Mouse (Mus musculus): Measurements from ENCODE around the gene Scgb3a1.

The Scgb3a1 gene

GRCm38 (mm10) chr11:49659470-49659799 lies 4.0 kb upstream of the Scgb3a1 start:
- no peak for DNase-seq

GRCm38 (mm10) chr11:49662292-49662780 lies 1.1 kb upstream of the Scgb3a1 start:
- no peak for DNase-seq

- DNase-seq: no peak
These were observed 1.1 kb downstream of the Scgb3a1 start for GRCm38 (mm10) chr11:49664262-49665140.

GRCm38 (mm10) chr11:49665462-49665861 lies 2.1 kb downstream of the Scgb3a1 start:
- no peak for DNase-seq

- DNase-seq: no peak
These were observed 10.0 kb downstream of the Scgb3a1 start for GRCm38 (mm10) chr11:49673433-49673832.

GRCm38 (mm10) chr11:49684237-49684973 lies 21.0 kb downstream of the Scgb3a1 start:
- no peak for DNase-seq

GRCm38 (mm10) chr11:49695013-49695412 lies 31.6 kb downstream of the Scgb3a1 start:
- DNase-seq: no peak

GRCm38 (mm10) chr11:49695695-49696094 lies 32.3 kb downstream of the Scgb3a1 start:
- no peak for DNase-seq

GRCm38 (mm10) chr11:49696472-49696871 lies 33.1 kb downstream of the Scgb3a1 start:
- DNase-seq: no peak

- DNase-seq: no peak
These were observed 34.4 kb downstream of the Scgb3a1 start for GRCm38 (mm10) chr11:49697779-49698178.

GRCm38 (mm10) chr11:49699079-49699478 lies 35.7 kb downstream of the Scgb3a1 start:
- DNase-seq: no peak

- no peak for DNase-seq
These were observed 38.6 kb downstream of the Scgb3a1 start for GRCm38 (mm10) chr11:49702014-49702413.

GRCm38 (mm10) chr11:49704804-49705203 lies 41.4 kb downstream of the Scgb3a1 start:
- no peak for DNase-seq

- DNase-seq: no peak
These were observed 44.4 kb downstream of the Scgb3a1 start for GRCm38 (mm10) chr11:49707834-49708233.

- DNase-seq: no peak
These were observed 47.3 kb downstream of the Scgb3a1 start for GRCm38 (mm10) chr11:49710664-49711063.

GRCm38 (mm10) chr11:49711981-49712554 lies 48.7 kb downstream of the Scgb3a1 start:
- peak; percentile 14 for DNase-seq

- DNase-seq: peak; percentile 98
These were observed 49.3 kb downstream of the Scgb3a1 start, which contains the start of gene Cnot6 for GRCm38 (mm10) chr11:49712555-49713335. TSS of gene Cnot6 (minus strand) at chr11:49712723.

GRCm38 (mm10) chr11:49713336-49714334 lies 50.2 kb downstream of the Scgb3a1 start:
- DNase-seq: no peak

Data from right cerebral cortex, postnatal 14 days (tissue).